Mouse (Mus musculus) ES-Bruce4 (cell line): ENCODE results near the gene Eif4e2. TPM values are rescaled to one million over a fixed set of nuclear protein-coding genes. Genes with fewer than 3 reads are reported as not detected.

Experiments
- H3K27ac ChIP-seq: 2 replicates; pipeline ENCODE4 v1.5.1; 2012; ENCODE audit warnings: low read length, inconsistent platforms; ENCODE audit not compliant: insufficient read depth
- H3K27me3 ChIP-seq: 2 replicates; pipeline ENCODE4 v1.6.1; 2012; ENCODE audit warnings: mild to moderate bottlenecking, low read length, inconsistent platforms; ENCODE audit not compliant: control insufficient read depth, poor library complexity, insufficient read depth, severe bottlenecking
- H3K36me3 ChIP-seq: 2 replicates; pipeline ENCODE4 v1.6.1; 2012; ENCODE audit warnings: inconsistent platforms, mild to moderate bottlenecking, low read length, moderate library complexity; ENCODE audit not compliant: control insufficient read depth, poor library complexity, insufficient read depth, severe bottlenecking
- H3K4me1 ChIP-seq: one replicate; pipeline ENCODE4 v1.8.1; 2011; ENCODE audit warnings: low read length; ENCODE audit not compliant: control insufficient read depth, insufficient read depth
- H3K4me3 ChIP-seq: 2 replicates; pipeline ENCODE4 v1.5.1; 2011; ENCODE audit warnings: low read depth, mild to moderate bottlenecking, low read length
- H3K9ac ChIP-seq: 2 replicates; pipeline ENCODE4 v1.6.1; 2012; ENCODE audit warnings: low read depth, mild to moderate bottlenecking, inconsistent platforms; ENCODE audit not compliant: poor library complexity, severe bottlenecking
- H3K9me3 ChIP-seq: replicated peaks from 2 replicates; pipeline ENCODE4 v1.6.1; 2012; ENCODE audit warnings: mild to moderate bottlenecking, low read length, inconsistent platforms; ENCODE audit not compliant: control insufficient read depth, poor library complexity, insufficient read depth, severe bottlenecking
- POLR2A ChIP-seq: IDR thresholded peaks from one replicate; pipeline ENCODE4 v1.8.1; 2011; ENCODE audit warnings: low read length; ENCODE audit not compliant: insufficient read depth
- polyA plus RNA-seq: library from polyadenylated mRNA; stranded (reverse); fragments of >200 nt; gene quantifications from 2 replicates; pipeline ENCODE4 v1.2.4, GENCODE M21; 2011; ENCODE audit warnings: low read depth; ENCODE audit not compliant: missing spikeins, insufficient read depth, insufficient read length

The Eif4e2 gene
- polyA plus RNA-seq, 1 experiment = 191 TPM

GRCm38 (mm10) chr1:87287105-87287504 is 73.4 kb downstream of the Eif4e2 start:
- no peak for TF ChIP-seq POLR2A
- Histone ChIP-seq H3K9me3 (no peaks in the 10 kb centered on the region), H3K4me1 (peaks cover 1% of the 10 kb centered on the region), H3K36me3 (no peaks in the 10 kb centered on the region), H3K9ac (no peak overlapping the region), H3K27ac (no peak overlapping the region), H3K27me3 (no peaks in the 10 kb centered on the region), H3K4me3 (no peak overlapping the region)

Other genes starting within 250 kb of the Eif4e2 start
- not detected in 2 replicates for gene Alppl2, start 124.0 kb upstream of the Eif4e2 start, polyA plus RNA-seq
- gene Alpi, start 112.3 kb upstream of the Eif4e2 start, polyA plus RNA-seq = not detected in 2 replicates
- gene Akp3, start 88.9 kb upstream of the Eif4e2 start, polyA plus RNA-seq = not detected in 2 replicates
- gene Ecel1, start 57.4 kb upstream of the Eif4e2 start, polyA plus RNA-seq = 0.37 and 2.2 TPM in 2 replicates
- gene Prss56, start 30.6 kb upstream of the Eif4e2 start, polyA plus RNA-seq = 0.27 TPM in 1 of 2 replicates, not detected in the other
- gene Chrnd, start 23.3 kb upstream of the Eif4e2 start, polyA plus RNA-seq = not detected in 2 replicates
- gene Chrng, start 9.3 kb upstream of the Eif4e2 start, polyA plus RNA-seq = not detected in 2 replicates
- gene Efhd1, start 50.4 kb downstream of the Eif4e2 start, polyA plus RNA-seq = 1.9 and 2.2 TPM in 2 replicates
- 185 and 207 TPM in 2 replicates for gene Gigyf2, start 113.1 kb downstream of the Eif4e2 start, polyA plus RNA-seq
- gene Kcnj13, start 180.8 kb downstream of the Eif4e2 start, polyA plus RNA-seq = not detected in 2 replicates